Mouse (Mus musculus) liver, embryonic 14.5 days (tissue): ENCODE data around the gene Arhgap44. TPM values are rescaled to one million over a fixed set of nuclear protein-coding genes. Genes with fewer than 3 reads are reported as not detected.

Experiments
- ATAC-seq: fragments of 200-750 bp; cut with Nextera tagmentation; 2 replicates; pipeline ENCODE4 v1.8.0; 2017; ENCODE audit warnings: moderate number of reproducible peaks, mild to moderate bottlenecking, moderate library complexity; ENCODE audit not compliant: insufficient read depth
- DNase-seq, 3 experiments: peaks; one replicate each; pipeline ENCODE4 v3.0.0-alpha.2; 2012 to 2013; ENCODE audit warnings: low read depth in 3 of 3, low spot score in 3 of 3
- H3K27ac ChIP-seq: fragments of 300-500 bp; sonication (generic); 2 replicates; pipeline ENCODE4 v1.5.1; 2014; ENCODE audit warnings: moderate library complexity, mild to moderate bottlenecking, control low read depth, inconsistent platforms
- H3K27me3 ChIP-seq: fragments of 300-500 bp; sonication (generic); 2 replicates; pipeline ENCODE4 v1.6.1; 2014; ENCODE audit warnings: mild to moderate bottlenecking, low read length, moderate library complexity; ENCODE audit not compliant: control insufficient read depth, insufficient read depth
- H3K36me3 ChIP-seq: fragments of 300-500 bp; sonication (generic); replicated peaks from 2 replicates; pipeline ENCODE4 v1.6.1; 2014; ENCODE audit warnings: low read depth; ENCODE audit not compliant: control insufficient read depth, insufficient read depth
- H3K4me1 ChIP-seq, 2 experiments: fragments of 200-500 bp in 1 of 2; fragments of 300-500 bp in 1 of 2; sonication (generic) in 1 of 2; replicated peaks; 2 replicates each; pipeline ENCODE4 v1.6.1; 2012 to 2014; ENCODE audit warnings: antibody characterized with exemption in 1 of 2, inconsistent platforms in 1 of 2, low read length in 1 of 2; ENCODE audit not compliant: control insufficient read depth in 2 of 2, insufficient read depth in 2 of 2
- H3K4me2 ChIP-seq: fragments of 300-500 bp; sonication (generic); 2 replicates; pipeline ENCODE4 v1.6.1; 2014; ENCODE audit warnings: low read depth, mild to moderate bottlenecking, control low read depth, moderate library complexity
- H3K4me3 ChIP-seq, 2 experiments: fragments of 200-500 bp in 1 of 2; fragments of 300-500 bp in 1 of 2; sonication (generic) in 1 of 2; 2 replicates each; pipeline ENCODE4 v1.5.1; 2012 to 2014; ENCODE audit warnings: low read depth in 2 of 2, low read length in 2 of 2, mild to moderate bottlenecking in 2 of 2, control low read depth in 1 of 2, inconsistent platforms in 1 of 2, moderate library complexity in 1 of 2; ENCODE audit not compliant: insufficient read depth in 1 of 2
- H3K9ac ChIP-seq: fragments of 300-500 bp; sonication (generic); replicated peaks from 2 replicates; pipeline ENCODE4 v1.6.1; 2014; ENCODE audit warnings: mild to moderate bottlenecking, control low read depth, moderate library complexity
- H3K9me3 ChIP-seq: fragments of 300-500 bp; sonication (generic); 2 replicates; pipeline ENCODE4 v1.6.1; 2016; ENCODE audit warnings: low read length, mixed read lengths; ENCODE audit not compliant: control insufficient read depth
- CTCF ChIP-seq: IDR thresholded peaks from 2 replicates; pipeline ENCODE4 v1.5.1; 2016; ENCODE audit warnings: antibody characterized with exemption, low read depth, control low read depth
- EP300 ChIP-seq: IDR thresholded peaks from 2 replicates; pipeline ENCODE4 v1.6.1; 2016; ENCODE audit warnings: antibody characterized with exemption, low read depth
- WGBS: fragments of 180-500 bp; shearing (Covaris S2); extraction: QIAGEN DNeasy Blood & Tissue Kit; methylation state at CpG from one replicate; pipeline ENCODE4 v1.1.7; 2014; ENCODE audit not compliant: insufficient replicate concordance; 5-methylcytosine and 5-hydroxymethylcytosine counted together
- polyA plus RNA-seq, 2 experiments: library from polyadenylated mRNA; depleted of rRNA in 1 of 2; stranded (reverse) in 1 of 2; unstranded in 1 of 2; fragments of >200 nt; fragmentation: Nextera tagmentation in 1 of 2; extraction: Ambion mirVana in 1 of 2; gene quantifications; 2 replicates each; pipeline versions ENCODE4 v1.2.1 to v1.2.3; 2012 to 2014

Arhgap44 gene
- polyA plus RNA-seq, 2 experiments: 0.44 to 0.55 TPM

DNA sequence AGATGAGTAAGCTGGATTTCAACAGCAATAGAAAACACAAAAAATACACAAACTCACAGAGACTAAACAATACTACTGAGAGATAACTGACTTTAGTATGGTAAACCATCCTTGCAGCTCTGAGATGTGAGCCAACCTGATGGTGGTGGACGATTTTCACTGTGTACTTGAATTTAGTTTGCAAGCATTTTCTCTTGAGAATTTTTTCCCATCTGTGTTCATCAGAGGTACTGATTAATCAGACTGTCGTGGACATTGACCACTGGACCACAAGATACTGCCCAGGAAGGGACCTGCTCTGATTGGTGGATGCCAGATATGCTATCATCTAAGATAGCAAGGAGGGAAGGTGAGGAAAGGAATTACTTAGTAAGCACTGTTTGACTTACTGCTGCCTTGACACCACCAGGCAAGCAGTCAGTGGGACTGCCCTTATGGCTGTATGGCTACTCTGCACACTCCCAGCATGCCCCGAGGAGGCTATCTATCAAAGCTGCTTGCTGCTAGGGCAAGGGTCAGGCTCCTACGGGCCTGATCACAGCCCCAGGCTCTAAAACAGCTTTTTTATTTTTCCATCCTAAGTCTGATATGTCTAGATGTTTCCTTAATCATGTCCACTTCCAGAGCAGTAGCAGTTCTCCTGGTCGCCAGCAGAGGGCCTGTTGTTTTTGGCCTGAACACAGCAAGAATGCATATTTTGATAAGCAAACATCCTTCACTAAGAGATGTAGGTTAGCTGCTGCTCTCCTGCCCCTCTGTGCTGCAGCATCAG, 74.1 kb downstream of the Arhgap44 start:
- ATAC-seq (no peak), DNase-seq (peak in 1 of 3 experiments; percentile 11)
- WGBS: 32% methylated on average over 5 of the region's 5 CpGs
- H3K4me3 ChIP-seq: no peak overlapping the region
- H3K9ac ChIP-seq: no peak overlapping the region
- no peak for TF ChIP-seq EP300
- TF ChIP-seq CTCF: peak; percentile 73
- no peaks in the 10 kb centered on the region for H3K36me3 ChIP-seq
- H3K27me3 ChIP-seq: no peaks in the 10 kb centered on the region
- H3K9me3 ChIP-seq: no peaks in the 10 kb centered on the region
- H3K27ac ChIP-seq: no peak overlapping the region
- no peak overlapping the region for H3K4me2 ChIP-seq
- peaks cover 0 to 4% of the 10 kb centered on the region in 2 experiments; a peak in 1 of 4 replicates for H3K4me1 ChIP-seq

DNA sequence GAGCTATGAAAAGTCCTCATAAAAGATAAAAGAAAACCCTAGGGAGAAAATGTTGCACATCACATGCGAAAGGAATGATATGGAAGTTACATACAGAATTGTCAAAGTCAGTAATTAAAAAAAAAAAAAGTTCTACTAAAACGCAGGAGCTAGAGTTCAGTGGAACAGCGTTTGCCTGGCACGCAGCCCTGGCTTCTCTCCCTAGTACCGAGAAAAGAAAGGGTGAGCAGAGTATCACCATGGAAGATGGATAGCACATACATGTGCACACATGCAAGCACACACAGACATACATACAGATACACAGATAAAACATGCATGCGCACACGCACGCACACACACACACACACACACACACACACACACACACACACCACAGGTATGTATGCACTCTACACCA, 82.0 kb downstream of the Arhgap44 start:
- WGBS: 82% methylated on average over 8 of the region's 8 CpGs
- H3K4me2 ChIP-seq: no peak overlapping the region
- no peak for ATAC-seq
- H3K4me3 ChIP-seq: no peak overlapping the region
- no peaks in the 10 kb centered on the region for H3K4me1 ChIP-seq
- H3K9ac ChIP-seq: no peak overlapping the region
- no peaks in the 10 kb centered on the region for H3K36me3 ChIP-seq
- H3K27ac ChIP-seq: no peak overlapping the region
- no peaks in the 10 kb centered on the region for H3K9me3 ChIP-seq
- no peaks in the 10 kb centered on the region for H3K27me3 ChIP-seq
- DNase-seq: no peak
- no peak for TF ChIP-seq EP300
- TF ChIP-seq CTCF: no peak

DNA sequence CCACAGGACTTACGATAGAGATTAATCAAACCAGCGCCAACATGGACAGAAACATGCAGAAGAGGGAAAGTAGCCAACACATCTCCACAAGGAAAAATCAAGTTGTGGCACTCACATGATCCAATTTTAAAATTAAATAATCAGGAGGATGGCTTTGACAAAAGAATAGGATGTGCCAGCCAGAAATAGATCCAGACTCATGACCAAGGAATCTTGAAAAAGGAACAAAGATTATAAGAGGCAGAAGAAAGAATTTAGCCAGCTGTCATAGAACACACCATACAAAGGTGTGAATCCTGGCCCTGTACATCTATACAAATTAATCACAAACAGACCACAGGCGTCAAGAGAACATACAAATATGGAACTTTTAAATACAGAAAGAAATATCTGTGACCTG, 82.5 kb downstream of the Arhgap44 start:
- H3K27me3 ChIP-seq: no peaks in the 10 kb centered on the region
- TF ChIP-seq CTCF (no peak), EP300 (no peak)
- no peaks in the 10 kb centered on the region for H3K9me3 ChIP-seq
- H3K27ac ChIP-seq: no peak overlapping the region
- no peak overlapping the region for H3K9ac ChIP-seq
- 59% methylated on average over 3 of the region's 3 CpGs for WGBS
- no peaks in the 10 kb centered on the region for H3K4me1 ChIP-seq
- DNase-seq (no peak), ATAC-seq (no peak)
- H3K4me3 ChIP-seq: no peak overlapping the region
- H3K4me2 ChIP-seq: no peak overlapping the region
- no peaks in the 10 kb centered on the region for H3K36me3 ChIP-seq

DNA sequence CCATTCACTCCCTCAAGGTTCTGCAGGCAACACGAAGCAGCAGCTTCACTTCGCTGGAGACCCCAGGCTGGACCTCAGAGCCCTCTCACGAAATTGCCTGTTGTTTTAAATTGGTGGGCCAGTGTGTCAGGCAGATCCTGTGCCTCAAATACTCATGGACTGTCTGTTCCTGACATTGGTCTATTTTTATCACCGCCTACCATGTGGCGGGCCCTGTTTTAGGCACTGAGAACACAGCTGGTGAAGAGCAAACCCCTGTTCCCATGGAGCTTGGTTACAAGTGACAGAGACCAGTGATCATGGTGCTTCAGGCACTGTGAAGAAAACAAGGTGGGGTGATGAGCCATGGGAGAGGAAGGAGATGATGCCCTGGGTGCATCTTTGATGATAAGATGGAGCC, 93.2 kb downstream of the Arhgap44 start:
- TF ChIP-seq EP300: no peak
- TF ChIP-seq CTCF: no peak
- no peak for ATAC-seq

DNA sequence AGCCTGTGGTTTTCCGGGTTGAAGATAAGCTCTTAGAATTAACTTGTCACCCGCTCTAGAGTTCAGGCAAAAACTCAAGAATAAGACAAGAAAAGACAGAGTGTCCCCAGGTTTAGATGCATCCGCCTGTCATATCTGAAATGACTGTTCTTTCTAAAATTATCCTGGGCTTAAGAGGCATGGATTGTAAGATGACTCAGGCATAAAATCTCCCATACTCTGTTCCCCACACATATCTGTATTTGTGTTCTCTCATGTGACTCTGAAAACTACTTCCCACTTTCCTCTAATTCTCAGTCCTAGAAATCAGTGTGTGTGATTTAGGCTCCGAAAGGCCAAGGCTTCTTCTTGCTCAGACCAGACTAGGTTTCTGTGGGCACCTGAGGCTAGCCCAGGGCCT, 93.7 kb downstream of the Arhgap44 start:
- TF ChIP-seq CTCF: no peak
- TF ChIP-seq EP300: no peak
- no peak overlapping the region for H3K4me2 ChIP-seq
- H3K36me3 ChIP-seq: no peaks in the 10 kb centered on the region
- H3K4me3 ChIP-seq: no peak overlapping the region
- no peak for DNase-seq
- H3K27ac ChIP-seq: no peak overlapping the region
- WGBS: 54% methylated on average over 4 of the region's 4 CpGs
- no peaks in the 10 kb centered on the region for H3K4me1 ChIP-seq
- no peak overlapping the region for H3K9ac ChIP-seq
- ATAC-seq: no peak
- H3K9me3 ChIP-seq: no peaks in the 10 kb centered on the region
- H3K27me3 ChIP-seq: no peaks in the 10 kb centered on the region

More for the DNA sequence above, 93.2 kb downstream of the Arhgap44 start:
- Histone ChIP-seq H3K4me1 (no peaks in the 10 kb centered on the region), H3K27ac (no peak overlapping the region), H3K9me3 (no peaks in the 10 kb centered on the region), H3K27me3 (no peaks in the 10 kb centered on the region), H3K4me3 (no peak overlapping the region), H3K36me3 (no peaks in the 10 kb centered on the region), H3K4me2 (no peak overlapping the region), H3K9ac (no peak overlapping the region)
- WGBS: 57% methylated on average over 5 of the region's 5 CpGs
- no peak for DNase-seq
